In the genomic region with DNA sequence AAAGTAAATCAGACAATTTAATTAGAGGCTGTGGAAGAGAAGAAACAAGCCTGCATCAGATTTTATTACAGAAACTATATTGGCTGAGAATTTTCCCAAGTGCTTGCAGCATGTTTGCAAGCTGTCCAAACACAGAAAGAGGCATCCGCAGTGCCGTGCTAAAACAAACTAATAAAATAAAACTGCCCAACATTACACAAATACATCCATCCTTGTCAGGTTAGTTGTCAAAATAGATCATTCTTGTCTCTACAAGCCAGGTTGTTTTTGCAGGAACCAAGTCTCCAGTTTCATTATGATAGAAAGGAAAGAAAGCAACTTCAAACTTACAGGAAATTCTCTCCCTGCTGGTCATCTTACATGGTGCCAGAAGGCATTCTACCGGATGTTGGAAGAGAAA, we compare ENCODE assay signal across 27 mouse cellular contexts.
A peak's percentile ranks its signal among the peaks of the same experiment; 100 is the strongest.
DNase-seq lines count a peak whose midpoint lies in the region; ATAC-seq lines count a peak whose summit lies in the region.
"Had no signal": no experiment of that assay in that cellular context is flagged by ENCODE, and none has a peak within 500 bp of the region (broad histone marks: within the 10 kb centered on the region; RNA-seq: fewer than 3 reads in every experiment).

No protein-coding gene starts in this region.

- no peaks in the 10 kb centered on the region for H3K36me3 ChIP-seq in kidney, embryonic 14.5 days (ENCODE audit: control insufficient read depth, insufficient read depth, low read length)
- H3K36me3 ChIP-seq in kidney, embryonic 16.5 days (ENCODE audit: insufficient read depth, low read length): no peaks in the 10 kb centered on the region
- no peaks in the 10 kb centered on the region for H3K36me3 ChIP-seq in neural tube, embryonic 15.5 days
- H3K36me3 ChIP-seq: forebrain, embryonic 10.5 days; forebrain, embryonic 15.5 days; hindbrain, embryonic 15.5 days; liver, embryonic 15.5 days; midbrain, embryonic 12.5 days; stomach, embryonic 15.5 days had no signal

- H3K27ac ChIP-seq in kidney, embryonic 14.5 days (ENCODE audit: low read depth, low read length): peak overlapping the region; percentile 17; the same call in 1 of the 2 replicates
- no peak overlapping the region for H3K27ac ChIP-seq in kidney, embryonic 16.5 days (ENCODE audit: low read length)
- H3K27ac ChIP-seq in neural tube, embryonic 15.5 days (replicated peaks): no peak overlapping the region
- H3K27ac ChIP-seq: forebrain, embryonic 10.5 days; forebrain, embryonic 15.5 days; layer of hippocampus, adult 2 months; liver, embryonic 15.5 days; midbrain, embryonic 12.5 days; stomach, embryonic 15.5 days had no signal

- peak; percentile 79 for ATAC-seq in kidney, embryonic 14.5 days (ENCODE audit: low FRiP score, low TSS enrichment)
- ATAC-seq in kidney, embryonic 16.5 days (ENCODE audit: low FRiP score, low TSS enrichment): no peak; the same call in 1 of the 2 replicates
- 0 out of 2 replicates have a peak, but pooled peaks have one; percentile 21 for ATAC-seq in neural tube, embryonic 15.5 days (ENCODE audit: low FRiP score)
- ATAC-seq: forebrain, embryonic 15.5 days had no signal

- 13% methylated on average over 3 of the region's 3 CpGs for WGBS in kidney, embryonic 14.5 days
- 16% methylated on average over 3 of the region's 3 CpGs for WGBS in kidney, embryonic 16.5 days
- WGBS in neural tube, embryonic 15.5 days: 62% methylated on average over 3 of the region's 3 CpGs

- no peaks in the 10 kb centered on the region for H3K27me3 ChIP-seq in kidney, embryonic 14.5 days (ENCODE audit: control insufficient read depth, insufficient read depth, low read length)
- no peaks in the 10 kb centered on the region for H3K27me3 ChIP-seq in kidney, embryonic 16.5 days (ENCODE audit: insufficient read depth, low read length)
- H3K27me3 ChIP-seq in neural tube, embryonic 15.5 days (replicated peaks): no peaks in the 10 kb centered on the region
- H3K27me3 ChIP-seq: forebrain, embryonic 15.5 days; hindbrain, embryonic 15.5 days; liver, embryonic 15.5 days; midbrain, embryonic 12.5 days; stomach, embryonic 15.5 days had no signal

- no peaks in the 10 kb centered on the region for H3K9me3 ChIP-seq in kidney, embryonic 14.5 days (ENCODE audit: control insufficient read depth, low read length)
- H3K9me3 ChIP-seq in kidney, embryonic 16.5 days (ENCODE audit: low read length): no peaks in the 10 kb centered on the region
- H3K9me3 ChIP-seq in neural tube, embryonic 15.5 days (replicated peaks): no peaks in the 10 kb centered on the region
- H3K9me3 ChIP-seq: forebrain, embryonic 10.5 days; forebrain, embryonic 15.5 days; hindbrain, embryonic 15.5 days; liver, embryonic 15.5 days; midbrain, embryonic 12.5 days; stomach, embryonic 15.5 days had no signal

- DNase-seq in neural tube, embryonic 10.5 days (ENCODE audit: extremely low spot score, low spot score): no peak
- peak; percentile 21 for DNase-seq in fibroblast of lung, adult 2 months (ENCODE audit: low read depth)
- no peak for DNase-seq in layer of hippocampus, postnatal 14 days (ENCODE audit: low spot score in 2 of 2)
- DNase-seq: adrenal gland, postnatal 25 days; B cell, adult 2 months; cerebellum, adult 18-20 months; cerebellum, postnatal 14 days; gastrocnemius, postnatal 36 days; heart, adult 18-20 months; heart, postnatal 36 days; kidney, adult 8-10 months; kidney, postnatal 36 days; left cerebral cortex, postnatal 4 days; lung, embryonic 14.5 days; lung, postnatal 14 days; right cerebral cortex, postnatal 25 days had no signal

- no peaks in the 10 kb centered on the region for H3K4me1 ChIP-seq in kidney, embryonic 14.5 days (ENCODE audit: control insufficient read depth, insufficient read depth, low read length)
- peaks cover 5% of the 10 kb centered on the region; the same call in 1 of the 2 replicates for H3K4me1 ChIP-seq in kidney, embryonic 16.5 days (ENCODE audit: insufficient read depth, low read length)
- H3K4me1 ChIP-seq in neural tube, embryonic 15.5 days: peaks cover 4% of the 10 kb centered on the region; the same call in 1 of the 2 replicates
- H3K4me1 ChIP-seq: forebrain, embryonic 10.5 days; forebrain, embryonic 15.5 days; liver, embryonic 15.5 days; midbrain, embryonic 12.5 days had no signal

- H3K4me3 ChIP-seq in kidney, embryonic 14.5 days (ENCODE audit: low read length): no peak overlapping the region
- H3K4me3 ChIP-seq in kidney, embryonic 16.5 days (ENCODE audit: low read length): no peak overlapping the region
- no peak overlapping the region for H3K4me3 ChIP-seq in neural tube, embryonic 15.5 days (replicated peaks)
- H3K4me3 ChIP-seq: forebrain, embryonic 10.5 days; forebrain, embryonic 15.5 days; hindbrain, embryonic 15.5 days; layer of hippocampus, adult 2 months; liver, embryonic 15.5 days; midbrain, embryonic 12.5 days; stomach, embryonic 15.5 days had no signal

- no peak overlapping the region for H3K4me2 ChIP-seq in kidney, embryonic 14.5 days (replicated peaks; ENCODE audit: low read depth, low read length)
- H3K4me2 ChIP-seq in kidney, embryonic 16.5 days (replicated peaks; ENCODE audit: low read depth, low read length): no peak overlapping the region
- H3K4me2 ChIP-seq in neural tube, embryonic 15.5 days: no peak overlapping the region
- H3K4me2 ChIP-seq: forebrain, embryonic 15.5 days; heart, embryonic 11.5 days; hindbrain, embryonic 15.5 days; liver, embryonic 15.5 days; lung, embryonic 14.5 days; midbrain, embryonic 12.5 days; stomach, embryonic 15.5 days had no signal

- H3K9ac ChIP-seq in kidney, embryonic 14.5 days (ENCODE audit: low read depth, low read length): no peak overlapping the region
- no peak overlapping the region for H3K9ac ChIP-seq in kidney, embryonic 16.5 days (replicated peaks; ENCODE audit: low read length)
- H3K9ac ChIP-seq in neural tube, embryonic 15.5 days (replicated peaks): no peak overlapping the region
- H3K9ac ChIP-seq: forebrain, embryonic 15.5 days; hindbrain, embryonic 15.5 days; liver, embryonic 15.5 days; lung, embryonic 14.5 days; midbrain, embryonic 12.5 days; stomach, embryonic 15.5 days had no signal
